Mouse (Mus musculus) kidney, adult 2 months (tissue): ENCODE data around the gene Ptprg. TPM values are rescaled to one million over a fixed set of nuclear protein-coding genes. Genes with fewer than 3 reads are reported as not detected.

Experiments
- DNase-seq: peaks from one replicate; pipeline ENCODE4 v3.0.0; 2021
- H3K27ac ChIP-seq: fragments of 200-500 bp; 2 replicates; pipeline ENCODE4 v1.5.1; 2012; ENCODE audit warnings: low read depth, low read length, control low read depth, inconsistent platforms; ENCODE audit not compliant: insufficient read depth
- H3K27me3 ChIP-seq: fragments of 200-500 bp; replicated peaks from 2 replicates; pipeline ENCODE4 v1.6.1; 2012; ENCODE audit warnings: mild to moderate bottlenecking, moderate library complexity, low read length, inconsistent platforms; ENCODE audit not compliant: control insufficient read depth, insufficient read depth
- H3K36me3 ChIP-seq: fragments of 200-500 bp; 2 replicates; pipeline ENCODE4 v1.6.1; 2012; ENCODE audit warnings: mild to moderate bottlenecking, moderate library complexity, low read length, inconsistent platforms; ENCODE audit not compliant: control insufficient read depth, insufficient read depth
- H3K4me1 ChIP-seq: fragments of 200-500 bp; 2 replicates; pipeline ENCODE4 v1.6.1; 2011; ENCODE audit warnings: low read length; ENCODE audit not compliant: control insufficient read depth, insufficient read depth
- H3K4me3 ChIP-seq: fragments of 200-500 bp; 2 replicates; pipeline ENCODE4 v1.5.1; 2011; ENCODE audit warnings: mild to moderate bottlenecking, low read depth, low read length, control low read depth; ENCODE audit not compliant: insufficient read depth
- CTCF ChIP-seq: fragments of 200-500 bp; conservative IDR thresholded peaks from 2 replicates; pipeline ENCODE4 v1.5.1; 2011; ENCODE audit warnings: low read depth, mild to moderate bottlenecking, control low read depth, low read length, moderate library complexity, mixed read lengths; ENCODE audit not compliant: insufficient read depth, insufficient read length
- POLR2A ChIP-seq: fragments of 200-500 bp; IDR thresholded peaks from one replicate; pipeline ENCODE4 v1.6.1; 2011; ENCODE audit warnings: low read depth, low read length, control low read depth
- WGBS: fragments of 180-500 bp; shearing (Covaris S2); methylation state at CpG from one replicate; pipeline ENCODE4 v1.1.7; 2018; 5-methylcytosine and 5-hydroxymethylcytosine counted together
- polyA plus RNA-seq: library from polyadenylated mRNA; depleted of rRNA; stranded (reverse); fragments of >200 nt; gene quantifications from 2 replicates; pipeline ENCODE4 v1.2.3, GENCODE M21; 2012

The Ptprg gene
- polyA plus RNA-seq, 1 experiment, result 39.2 TPM

GRCm38 (mm10) chr14:11775204-11775603 lies 221.9 kb downstream of the Ptprg start:
- Histone ChIP-seq H3K27me3 (no peaks in the 10 kb centered on the region), H3K36me3 (no peaks in the 10 kb centered on the region), H3K27ac (no peak overlapping the region), H3K4me3 (no peak overlapping the region), H3K4me1 (peaks cover 16% of the 10 kb centered on the region; the same call in 1 of the 2 replicates)
- 62% methylated on average over 11 of the region's 11 CpGs for WGBS
- DNase-seq, result peak; percentile 37
- TF ChIP-seq POLR2A (no peak), CTCF (no peak)

- WGBS, result 65% methylated on average over 6 of the region's 6 CpGs
- no peak for TF ChIP-seq POLR2A
- TF ChIP-seq CTCF, result no peak
- Histone ChIP-seq H3K4me3 (no peak overlapping the region), H3K27ac (no peak overlapping the region), H3K4me1 (peaks cover 16% of the 10 kb centered on the region; the same call in 1 of the 2 replicates), H3K36me3 (no peaks in the 10 kb centered on the region), H3K27me3 (no peaks in the 10 kb centered on the region)
- DNase-seq, result peak; percentile 78
These were observed 222.7 kb downstream of the Ptprg start for GRCm38 (mm10) chr14:11775951-11776495.

- Histone ChIP-seq H3K4me1 (peaks cover 16% of the 10 kb centered on the region; the same call in 1 of the 2 replicates), H3K27ac (no peak overlapping the region), H3K27me3 (no peaks in the 10 kb centered on the region), H3K4me3 (no peak overlapping the region), H3K36me3 (no peaks in the 10 kb centered on the region)
- WGBS, result 93% methylated on average over 6 of the region's 6 CpGs
- TF ChIP-seq CTCF (no peak), POLR2A (no peak)
- DNase-seq, result no peak
These were observed 223.2 kb downstream of the Ptprg start for GRCm38 (mm10) chr14:11776566-11776965.

GRCm38 (mm10) chr14:11791190-11791589 lies 237.9 kb downstream of the Ptprg start:
- H3K27ac ChIP-seq, result no peak overlapping the region
- WGBS, result 42% methylated on average over 4 of the region's 4 CpGs
- TF ChIP-seq CTCF (no peak), POLR2A (no peak)
- no peaks in the 10 kb centered on the region for H3K4me1 ChIP-seq
- no peak for DNase-seq
- H3K4me3 ChIP-seq, result no peak overlapping the region
- no peaks in the 10 kb centered on the region for H3K27me3 ChIP-seq
- H3K36me3 ChIP-seq, result no peaks in the 10 kb centered on the region

GRCm38 (mm10) chr14:11793847-11794246 lies 240.5 kb downstream of the Ptprg start:
- no peaks in the 10 kb centered on the region for H3K36me3 ChIP-seq
- no peak for DNase-seq
- no peak overlapping the region for H3K4me3 ChIP-seq
- no peaks in the 10 kb centered on the region for H3K27me3 ChIP-seq
- H3K27ac ChIP-seq, result no peak overlapping the region
- no peaks in the 10 kb centered on the region for H3K4me1 ChIP-seq
- TF ChIP-seq CTCF (no peak), POLR2A (no peak)
- 91% methylated on average over 3 of the region's 3 CpGs for WGBS

- no peaks in the 10 kb centered on the region for H3K27me3 ChIP-seq
These were observed 249.2 kb downstream of the Ptprg start for GRCm38 (mm10) chr14:11802355-11803035.

GRCm38 (mm10) chr14:11806674-11807073 lies 253.3 kb downstream of the Ptprg start:
- no peak overlapping the region for H3K4me3 ChIP-seq
- H3K27ac ChIP-seq, result no peak overlapping the region
- no peaks in the 10 kb centered on the region for H3K36me3 ChIP-seq
- 36% methylated on average over 5 of the region's 5 CpGs for WGBS
- TF ChIP-seq CTCF (no peak), POLR2A (no peak)
- DNase-seq, result no peak
- H3K27me3 ChIP-seq, result no peaks in the 10 kb centered on the region
- H3K4me1 ChIP-seq, result peaks cover 13% of the 10 kb centered on the region

More at GRCm38 (mm10) chr14:11802355-11803035, 249.2 kb downstream of the Ptprg start:
- WGBS, result 85% methylated on average over 4 of the region's 4 CpGs
- H3K4me1 ChIP-seq, result peaks cover 9% of the 10 kb centered on the region; the same call in 1 of the 2 replicates
- H3K27ac ChIP-seq, result no peak overlapping the region
- H3K4me3 ChIP-seq, result no peak overlapping the region
- no peak for DNase-seq
- TF ChIP-seq POLR2A, result no peak
- TF ChIP-seq CTCF, result no peak
- no peaks in the 10 kb centered on the region for H3K36me3 ChIP-seq
